Mouse (Mus musculus): Measurements from ENCODE around the gene 4931428L18Rik.
"Not testable (repeated sequence)": the region's sequence is repeated elsewhere in the genome, so short reads cannot be mapped to it uniquely, and the experiment has no call there.

4931428L18Rik gene

GRCm38 (mm10) chr1:31051370-31051921, 171.0 kb downstream of the 4931428L18Rik start:
- DNase-seq = no peak

GRCm38 (mm10) chr1:31049954-31050652, 172.4 kb downstream of the 4931428L18Rik start:
- DNase-seq = no peak

DNA sequence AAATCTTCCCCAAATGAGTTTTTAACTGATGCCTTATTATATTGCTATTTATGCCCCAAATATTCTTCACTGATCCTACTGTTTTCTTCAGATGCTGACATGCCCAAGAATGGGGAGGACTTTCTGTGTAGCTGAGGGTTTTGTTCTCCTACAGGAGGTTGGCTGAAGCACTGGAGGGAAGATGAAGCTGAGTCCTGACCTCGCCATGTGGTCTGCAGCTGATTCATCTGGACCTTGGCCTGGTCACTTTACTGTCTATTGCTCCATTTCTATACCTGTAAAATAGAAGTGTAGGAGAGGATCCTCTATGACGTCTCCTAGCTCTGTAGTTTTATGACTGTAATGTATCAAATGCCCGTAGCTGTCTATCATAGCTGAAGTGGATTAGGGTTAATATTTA, 179.3 kb downstream of the 4931428L18Rik start:
- no peak for DNase-seq

GRCm38 (mm10) chr1:31042793-31043192, 179.7 kb downstream of the 4931428L18Rik start:
- DNase-seq = no peak

DNA sequence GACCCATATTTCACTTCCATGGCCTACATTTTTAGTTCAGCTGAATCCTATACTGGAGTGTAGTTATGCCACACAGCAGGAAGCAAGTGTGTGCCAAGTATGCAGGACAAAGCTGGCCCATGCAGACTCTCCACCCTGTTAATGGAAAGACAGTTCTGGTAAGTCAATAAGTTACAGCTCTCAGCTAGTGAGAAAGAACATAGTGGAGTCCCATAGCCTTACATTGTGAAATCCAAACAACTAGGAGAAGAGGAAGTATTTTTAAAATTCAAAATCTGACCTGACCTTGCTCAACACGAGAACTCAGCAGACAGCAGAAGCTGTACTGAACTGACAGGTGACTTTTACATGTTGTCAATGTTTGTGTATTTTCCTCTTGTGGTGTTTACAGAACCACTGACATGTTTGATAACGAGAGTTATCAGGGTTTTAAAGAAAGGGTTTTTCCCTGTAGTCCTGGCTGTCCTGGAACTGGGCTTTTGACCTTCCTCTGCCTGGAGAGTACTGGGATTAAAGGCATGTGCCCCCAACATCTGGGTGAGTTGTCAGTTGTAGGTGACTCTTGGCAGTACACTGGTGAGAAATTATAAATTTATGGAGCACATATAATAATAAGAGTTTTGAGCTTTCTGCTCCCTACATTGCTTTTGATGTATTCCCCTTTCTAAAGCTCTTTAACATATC, 188.5 kb downstream of the 4931428L18Rik start:
- no peak for DNase-seq

GRCm38 (mm10) chr1:31032351-31032750, 190.1 kb downstream of the 4931428L18Rik start:
- no peak for DNase-seq

DNA sequence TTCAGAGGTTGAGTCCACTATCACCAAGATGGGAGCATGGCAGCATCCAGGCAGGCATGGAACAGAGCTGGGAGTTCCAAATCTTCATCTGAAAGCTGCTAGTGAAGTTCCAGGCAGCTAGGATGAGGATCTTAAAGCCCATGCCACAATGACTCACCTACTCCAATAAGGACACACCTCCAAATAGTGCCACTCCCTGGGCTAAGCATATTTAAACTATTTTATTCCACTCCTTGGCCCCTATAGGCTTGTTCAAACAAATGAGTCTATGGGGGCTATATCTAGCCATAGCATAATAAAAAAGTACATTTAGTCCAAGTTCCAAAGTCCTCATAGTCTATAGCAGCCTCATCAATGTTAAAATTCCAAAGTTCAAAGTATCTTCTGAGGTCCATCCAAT, 199.3 kb downstream of the 4931428L18Rik start:
- no peak for DNase-seq

DNA sequence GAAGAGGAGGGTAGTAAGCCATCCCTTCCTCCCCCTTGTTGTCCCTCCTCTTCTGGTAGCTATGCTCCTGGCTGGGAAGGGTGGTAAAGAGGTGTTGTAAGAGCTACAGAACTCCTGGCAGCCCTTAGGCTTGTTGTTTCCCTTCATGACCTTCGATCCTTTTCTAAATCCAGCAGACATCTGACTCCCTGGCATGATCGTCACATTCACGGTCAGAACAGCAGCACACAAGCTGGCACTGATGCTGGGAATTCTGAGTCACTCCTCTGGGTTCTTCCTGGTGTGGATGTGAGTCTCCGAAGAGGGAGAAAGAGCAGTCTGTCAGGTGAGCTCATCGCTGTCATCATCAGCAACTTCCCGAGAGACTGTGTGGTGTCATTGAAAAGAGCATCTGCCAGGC, 203.2 kb downstream of the 4931428L18Rik start:
- no peak for DNase-seq

DNA sequence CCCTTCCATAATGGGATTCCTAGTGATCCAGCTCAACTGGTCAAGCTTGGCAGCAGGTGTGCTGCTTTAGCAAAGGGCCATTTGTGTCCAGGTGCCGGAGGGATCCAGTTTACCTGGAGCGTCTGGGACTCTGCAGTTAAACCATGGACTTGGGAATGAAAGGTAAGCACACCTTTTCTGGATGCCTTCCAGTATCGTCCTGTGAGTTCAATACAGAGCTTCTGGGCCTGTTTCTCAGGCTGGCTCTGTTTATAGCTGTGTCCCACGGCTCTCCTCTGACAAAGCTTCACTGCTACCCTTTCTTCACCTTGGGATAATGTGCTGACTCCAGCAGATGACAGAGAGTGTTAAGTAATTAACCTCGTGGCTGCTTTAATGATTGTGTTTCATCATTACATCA, 205.1 kb downstream of the 4931428L18Rik start:
- no peak for DNase-seq

DNA sequence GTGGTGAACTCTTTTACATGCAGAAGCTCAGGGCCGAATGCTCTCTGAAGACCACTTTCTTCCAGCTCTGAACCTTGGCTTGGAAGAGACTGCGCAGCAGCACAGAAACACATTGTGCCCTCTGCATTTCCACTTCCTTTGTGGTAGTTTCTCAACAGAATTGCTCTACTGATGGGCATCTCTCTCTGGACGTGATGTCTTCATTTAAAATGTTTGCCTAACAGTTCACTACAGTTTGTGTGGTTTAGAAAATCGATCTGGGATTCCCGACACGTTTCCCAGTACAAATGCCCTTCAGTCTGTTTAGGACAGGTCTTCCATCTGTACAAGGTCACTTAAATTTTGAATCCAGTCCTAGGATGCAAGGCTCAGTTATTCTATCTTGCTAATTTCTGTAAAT, 206.4 kb downstream of the 4931428L18Rik start:
- DNase-seq = no peak

DNA sequence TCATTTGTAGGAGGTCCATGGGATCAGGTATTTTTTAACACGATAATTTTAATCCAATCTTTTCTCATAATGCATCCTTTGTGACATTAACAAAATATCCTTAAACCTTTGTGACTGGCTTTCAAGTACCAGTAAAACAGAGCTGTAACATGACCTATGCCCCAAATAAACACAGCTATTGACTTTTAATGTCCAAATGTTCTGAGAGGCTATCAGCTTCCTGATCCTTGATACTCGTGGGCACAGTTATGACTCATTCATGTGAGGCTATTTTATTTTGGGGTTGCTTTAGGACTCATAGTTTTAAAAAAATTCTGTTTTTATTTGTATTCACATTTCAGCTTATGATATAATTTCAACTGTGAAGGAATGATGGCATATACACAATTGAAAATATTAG, 207.2 kb downstream of the 4931428L18Rik start:
- DNase-seq = no peak

- DNase-seq = not testable (repeated sequence)
Observed at GRCm38 (mm10) chr1:30977868-30978267, 244.6 kb downstream of the 4931428L18Rik start, which contains the start of gene AC153137.1. TSS of gene AC153137.1 (minus strand) at chr1:30977968.

- DNase-seq = not testable (repeated sequence)
Observed at GRCm38 (mm10) chr1:30977239-30977638, 245.2 kb downstream of the 4931428L18Rik start.

DNA sequence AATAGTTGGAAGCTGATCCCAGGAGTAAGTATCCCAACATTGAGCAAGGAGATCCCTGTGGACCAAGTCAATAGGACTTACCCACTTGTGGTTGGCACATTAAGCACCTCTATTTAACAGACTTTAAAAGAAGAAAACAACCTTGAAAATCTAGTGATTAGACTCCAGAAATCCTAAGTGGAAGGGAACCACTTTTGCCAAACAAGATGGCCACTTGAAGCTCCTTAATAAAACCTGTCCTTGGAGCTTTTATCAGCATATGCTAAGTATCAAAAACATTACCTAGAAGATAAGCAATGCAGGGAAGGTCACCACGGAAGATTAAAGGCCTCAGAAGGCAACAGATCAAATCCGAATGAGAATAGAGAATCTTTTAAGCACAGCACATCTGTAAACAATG, 270.7 kb downstream of the 4931428L18Rik start:
- no peak for DNase-seq

DNA sequence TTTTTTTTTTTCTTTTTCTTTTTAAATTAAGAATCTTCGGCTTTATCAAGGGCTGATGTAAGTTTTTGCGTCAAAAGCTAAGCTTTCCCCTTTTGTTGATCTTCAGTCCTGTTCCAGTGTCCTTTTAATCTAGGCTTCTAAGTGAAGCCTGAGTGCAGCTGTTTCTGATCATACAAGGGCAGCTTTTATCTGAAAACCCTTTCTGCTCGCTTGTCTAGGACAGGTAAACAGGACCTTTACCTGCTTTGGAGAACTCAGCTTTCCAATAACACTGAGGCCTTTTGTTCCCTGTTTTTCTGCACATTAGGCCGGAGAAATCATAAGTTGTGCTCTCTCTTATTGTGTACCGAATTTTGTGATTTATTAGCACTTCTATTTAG, 272.0 kb downstream of the 4931428L18Rik start:
- peak; percentile 35 for DNase-seq

DNA sequence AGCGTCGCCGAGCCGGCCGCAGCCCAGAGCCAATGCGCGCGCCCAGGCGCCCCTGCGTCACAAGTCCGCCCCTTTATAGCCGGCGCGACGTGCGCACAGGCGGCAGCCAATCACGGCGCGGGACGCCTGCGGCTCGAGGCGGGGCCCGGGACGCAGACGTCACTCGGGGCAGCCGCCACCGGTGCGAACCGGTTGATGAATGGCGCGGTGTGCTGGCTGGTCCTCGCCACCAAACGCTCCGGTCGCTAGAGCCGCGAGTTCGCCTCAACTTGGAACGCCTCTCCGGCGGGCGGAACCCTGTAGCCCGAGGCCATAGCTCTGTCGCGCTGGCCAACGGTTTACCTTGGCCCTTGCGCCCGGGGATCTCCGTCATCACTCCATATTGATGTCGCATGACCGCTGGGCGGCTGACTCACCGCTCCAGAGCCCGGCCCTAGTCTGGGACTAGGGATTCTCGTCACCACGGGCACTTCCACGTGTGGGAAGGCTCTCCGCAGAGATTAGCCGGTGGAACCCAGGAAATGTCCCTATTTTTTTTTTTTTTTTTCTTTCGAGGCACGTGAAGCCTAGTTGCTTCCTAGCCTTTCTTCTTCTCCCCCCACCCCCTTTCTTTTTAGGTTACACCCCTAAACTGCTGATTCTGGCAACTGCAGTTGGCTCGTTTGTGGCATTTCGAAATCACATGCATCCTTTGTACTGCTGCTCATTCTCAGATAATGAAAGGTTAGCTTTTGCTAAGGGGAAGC, 272.6 kb downstream of the 4931428L18Rik start:
- DNase-seq = peak; percentile 100

DNA sequence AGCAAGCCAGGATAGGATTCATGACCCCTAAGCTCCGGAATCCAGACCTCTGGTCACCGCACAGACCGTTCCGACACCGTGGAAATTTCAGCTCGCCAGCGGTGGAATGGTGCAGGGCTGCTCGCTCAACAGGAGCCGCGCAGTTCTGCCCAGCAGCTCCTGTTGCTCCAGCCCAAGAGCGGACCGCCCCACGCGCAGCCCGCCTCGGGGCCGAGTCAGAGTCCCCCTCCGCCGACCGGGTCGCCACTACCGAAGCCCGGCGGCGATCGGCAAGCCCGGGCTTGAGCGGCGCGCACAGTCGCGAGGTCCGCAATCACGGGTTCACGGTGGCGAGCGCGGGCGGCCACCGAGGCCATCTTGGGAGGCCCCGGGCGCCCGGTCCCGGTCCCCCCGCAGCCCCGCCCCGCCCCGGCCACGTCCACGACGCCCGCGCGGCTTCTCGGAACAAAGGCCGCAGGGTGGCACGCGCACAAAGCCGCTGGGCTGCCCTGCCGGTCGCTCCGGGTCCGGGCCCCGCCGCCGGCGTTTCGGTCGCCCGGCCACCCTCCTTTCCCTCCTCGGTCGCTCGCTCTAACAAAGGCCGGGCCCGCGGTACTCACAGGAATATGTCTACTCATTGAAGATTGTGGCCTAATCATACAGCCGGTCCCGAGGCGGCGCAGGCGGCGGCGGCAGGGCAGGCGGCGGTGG, 273.4 kb downstream of the 4931428L18Rik start:
- DNase-seq = peak; percentile 76

DNA sequence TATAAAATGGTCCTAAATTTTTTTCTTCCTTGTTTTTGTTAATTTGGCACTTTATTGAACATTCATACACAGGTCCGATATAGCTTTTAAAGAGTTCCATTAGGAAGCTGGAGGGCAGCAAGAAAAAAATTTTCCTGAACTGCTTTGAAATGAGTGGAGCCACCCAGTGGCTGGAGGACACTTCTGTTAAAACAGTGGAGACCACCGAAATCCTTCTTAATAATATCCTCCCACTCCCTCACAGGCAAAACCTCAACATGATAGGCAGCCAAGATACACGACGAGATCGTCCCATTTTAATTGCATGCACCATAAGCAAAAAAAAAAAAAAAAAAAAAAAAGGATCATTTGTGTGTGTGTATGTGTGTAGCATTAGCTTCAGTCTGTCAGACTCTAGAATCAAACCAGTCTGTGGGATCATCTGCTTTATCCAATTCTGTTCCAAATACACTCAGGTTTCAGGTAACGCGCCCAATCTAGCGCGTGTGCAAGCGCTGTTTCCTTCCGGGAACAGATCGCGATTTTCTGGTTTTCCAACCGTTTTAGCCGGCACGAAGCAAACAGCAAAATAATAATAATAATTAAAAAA, 274.0 kb downstream of the 4931428L18Rik start:
- DNase-seq = peak; percentile 77
